Mouse (Mus musculus): ENCODE measurements around the gene Dlk1.
A peak's percentile ranks its signal among the peaks of the same experiment; 100 is the strongest.

The Dlk1 gene

GRCm38 (mm10) chr12:109452592-109452991, at the start of gene Dlk1:
TSS of gene Dlk1 (plus strand) at chr12:109452823.
- no peak for DNase-seq (ENCODE audit: low spot score)

GRCm38 (mm10) chr12:109402943-109403342, 49.7 kb upstream of the Dlk1 start:
- DNase-seq (ENCODE audit: low spot score): no peak

- DNase-seq (ENCODE audit: low spot score): peak; percentile 1
Observed at GRCm38 (mm10) chr12:109403752-109404151, 48.9 kb upstream of the Dlk1 start.

GRCm38 (mm10) chr12:109406018-109406417, 46.6 kb upstream of the Dlk1 start:
- no peak for DNase-seq (ENCODE audit: low spot score)

GRCm38 (mm10) chr12:109410723-109411122, 41.9 kb upstream of the Dlk1 start:
- no peak for DNase-seq (ENCODE audit: low spot score)

GRCm38 (mm10) chr12:109411172-109412070, 41.2 kb upstream of the Dlk1 start:
- no peak for DNase-seq (ENCODE audit: low spot score)

GRCm38 (mm10) chr12:109412071-109412440, 40.6 kb upstream of the Dlk1 start:
- DNase-seq (ENCODE audit: low spot score): no peak

- DNase-seq (ENCODE audit: low spot score): no peak
Observed at GRCm38 (mm10) chr12:109412675-109413074, 39.9 kb upstream of the Dlk1 start.

- DNase-seq (ENCODE audit: low spot score): no peak
Observed at GRCm38 (mm10) chr12:109413321-109413720, 39.3 kb upstream of the Dlk1 start.

- no peak for DNase-seq (ENCODE audit: low spot score)
Observed at GRCm38 (mm10) chr12:109416681-109417080, 35.9 kb upstream of the Dlk1 start.

- peak; percentile 35 for DNase-seq (ENCODE audit: low spot score)
Observed at GRCm38 (mm10) chr12:109417476-109418201, 35.0 kb upstream of the Dlk1 start.

- DNase-seq (ENCODE audit: low spot score): no peak
Observed at GRCm38 (mm10) chr12:109420006-109420405, 32.6 kb upstream of the Dlk1 start.

- no peak for DNase-seq (ENCODE audit: low spot score)
Observed at GRCm38 (mm10) chr12:109423163-109423562, 29.5 kb upstream of the Dlk1 start.

GRCm38 (mm10) chr12:109423716-109424429, 28.8 kb upstream of the Dlk1 start:
- DNase-seq (ENCODE audit: low spot score): no peak

- no peak for DNase-seq (ENCODE audit: low spot score)
Observed at GRCm38 (mm10) chr12:109424753-109425332, 27.8 kb upstream of the Dlk1 start.

GRCm38 (mm10) chr12:109425982-109426381, 26.6 kb upstream of the Dlk1 start:
- DNase-seq (ENCODE audit: low spot score): peak; percentile 43

- DNase-seq (ENCODE audit: low spot score): no peak
Observed at GRCm38 (mm10) chr12:109432475-109433130, 20.0 kb upstream of the Dlk1 start.

GRCm38 (mm10) chr12:109436367-109436807, 16.2 kb upstream of the Dlk1 start:
- peak; percentile 52 for DNase-seq (ENCODE audit: low spot score)

GRCm38 (mm10) chr12:109436852-109437251, 15.8 kb upstream of the Dlk1 start:
- DNase-seq (ENCODE audit: low spot score): no peak

GRCm38 (mm10) chr12:109437559-109438350, 14.9 kb upstream of the Dlk1 start:
- peak; percentile 86 for DNase-seq (ENCODE audit: low spot score)

GRCm38 (mm10) chr12:109438383-109438782, 14.2 kb upstream of the Dlk1 start:
- no peak for DNase-seq (ENCODE audit: low spot score)
